Mouse (Mus musculus): ENCODE measurements around the gene Mypn.

- TF ChIP-seq POLR2AphosphoS2 (IDR thresholded peaks at IDR 0.05; ENCODE audit: insufficient read length, low read depth) (no peak), SRF (IDR thresholded peaks at IDR 0.05; ENCODE audit: control insufficient read depth, insufficient read length, low read depth) (no peak), POLR2A (IDR thresholded peaks at IDR 0.05; ENCODE audit: insufficient read length, low read depth) (no peak), TCF12 (IDR thresholded peaks at IDR 0.05; ENCODE audit: insufficient read depth, poor library complexity, severe bottlenecking) (no peak), MYOG (IDR thresholded peaks at IDR 0.05; ENCODE audit: control insufficient read depth in 1 of 3, insufficient read depth in 1 of 3, insufficient read length in 2 of 3, low read depth in 2 of 3) (no peak), MAX (IDR thresholded peaks at IDR 0.05; ENCODE audit: low read depth) (no peak), USF1 (IDR thresholded peaks at IDR 0.05; ENCODE audit: low read depth) (no peak), CEBPB (IDR thresholded peaks at IDR 0.05; ENCODE audit: insufficient read depth, poor library complexity, severe bottlenecking) (no peak), E2F4 (IDR thresholded peaks at IDR 0.05; ENCODE audit: insufficient read depth) (no peak), MYOD1 (IDR thresholded peaks at IDR 0.05; ENCODE audit: control insufficient read depth in 1 of 3, insufficient read length in 2 of 3, low read depth in 2 of 3) (no peak), TCF3 (IDR thresholded peaks at IDR 0.05; ENCODE audit: insufficient read length, low read depth) (no peak)
Observed at GRCm38 (mm10) chr10:63240868-63241271, 37.1 kb upstream of the Mypn start.

All from myocyte (in vitro differentiated cells).